Mouse (Mus musculus) stomach, postnatal 0 days (tissue): ENCODE results near the gene Stard13.

Experiments used
- CTCF ChIP-seq: IDR thresholded peaks from 2 replicates; pipeline ENCODE4 v1.5.1; 2016; ENCODE audit warnings: antibody characterized with exemption, low read depth, mild to moderate bottlenecking, moderate library complexity
- EP300 ChIP-seq: optimal IDR thresholded peaks from 2 replicates; pipeline ENCODE3; 2016; ENCODE audit warnings: antibody characterized with exemption

DNA sequence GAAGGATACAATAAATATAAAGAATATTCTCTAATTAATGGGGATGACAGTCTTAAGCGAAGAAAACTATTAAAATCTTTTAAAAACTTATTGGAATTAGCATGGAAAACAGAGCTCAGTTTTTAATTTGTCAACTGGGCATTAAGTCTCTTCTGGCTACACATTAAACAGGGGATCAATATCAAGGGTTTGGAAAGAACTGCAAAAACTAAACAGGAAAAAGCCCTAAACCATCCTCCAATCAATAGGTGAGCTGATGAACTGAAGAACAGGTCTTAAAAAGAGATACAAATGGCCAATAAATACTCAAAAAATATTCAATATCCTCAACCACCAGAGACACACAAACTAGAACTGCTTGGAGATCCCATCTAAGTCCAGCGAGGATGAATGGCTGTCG, 56.5 kb downstream of the Stard13 start:
- no peak for TF ChIP-seq CTCF
- TF ChIP-seq EP300 = no peak
